Mouse (Mus musculus): ENCODE data around the gene Akr1d1. TPM values are rescaled to one million over a fixed set of nuclear protein-coding genes. Genes with fewer than 3 reads are reported as not detected.

The Akr1d1 gene
- polyA plus RNA-seq (2017; shearing (Covaris generic)): not detected

DNA sequence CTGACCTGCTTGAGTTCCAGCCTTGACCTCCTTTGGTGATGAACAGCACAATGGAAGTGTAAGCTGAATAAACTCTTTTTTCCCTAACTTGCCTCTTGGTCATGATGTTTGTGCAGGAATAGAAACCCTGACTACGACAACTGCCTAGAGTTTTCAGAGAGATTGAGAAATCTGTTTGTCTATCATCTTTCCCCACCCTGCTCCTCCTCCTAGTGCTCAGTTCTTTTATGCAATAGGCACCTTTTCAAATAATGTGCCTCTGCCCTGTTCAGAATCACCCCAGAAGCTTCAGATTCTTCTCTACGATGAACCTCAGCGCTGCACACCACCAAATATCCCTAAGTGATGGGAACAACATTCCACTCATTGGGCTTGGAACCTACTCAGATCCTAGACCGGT is at the start of gene Akr1d1:
Gene Akr1d1 (plus strand): TSS at position 234 of the 400 bp plus-strand sequence.
- ATAC-seq: no peak

DNA sequence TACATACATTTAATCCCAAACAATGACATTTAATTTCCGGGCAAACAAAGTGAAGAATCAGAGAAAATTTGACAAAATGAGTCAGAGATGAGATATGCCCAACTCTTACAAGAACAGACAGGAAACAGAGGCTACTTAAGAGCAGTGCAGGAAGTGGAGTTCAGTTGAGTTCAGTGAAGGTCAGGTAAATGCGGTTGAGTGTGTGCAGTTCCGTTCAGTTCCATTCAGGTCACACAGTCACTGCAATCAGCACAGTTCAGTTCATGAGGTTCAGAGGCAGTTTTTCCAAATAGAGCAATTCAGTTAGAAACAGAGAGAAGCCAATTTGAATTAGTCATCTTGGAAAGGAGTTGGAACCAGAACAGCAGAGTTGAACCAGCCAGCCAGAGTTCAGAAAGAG is 48.8 kb upstream of the Akr1d1 start:
- ATAC-seq: peak; percentile 100

DNA sequence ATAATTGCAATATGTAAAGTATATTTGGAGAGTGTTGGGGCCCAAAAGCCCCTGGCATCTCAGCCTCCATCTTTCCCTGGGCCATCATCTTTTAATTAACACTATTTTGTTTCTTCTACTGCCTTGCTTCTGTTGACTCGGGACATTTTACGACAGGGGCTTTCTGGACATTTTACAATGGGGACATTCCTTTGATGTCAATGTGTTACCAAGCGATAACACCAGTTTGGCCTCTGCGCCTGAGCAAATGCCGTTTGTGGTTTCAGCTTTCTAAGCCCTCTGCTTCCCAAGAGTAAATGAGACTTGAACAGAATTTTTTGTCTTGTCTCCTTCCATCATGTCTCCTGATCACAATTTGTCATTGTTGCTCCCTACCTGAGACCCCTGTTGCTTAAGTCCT is 46.7 kb upstream of the Akr1d1 start:
- ATAC-seq: no peak

DNA sequence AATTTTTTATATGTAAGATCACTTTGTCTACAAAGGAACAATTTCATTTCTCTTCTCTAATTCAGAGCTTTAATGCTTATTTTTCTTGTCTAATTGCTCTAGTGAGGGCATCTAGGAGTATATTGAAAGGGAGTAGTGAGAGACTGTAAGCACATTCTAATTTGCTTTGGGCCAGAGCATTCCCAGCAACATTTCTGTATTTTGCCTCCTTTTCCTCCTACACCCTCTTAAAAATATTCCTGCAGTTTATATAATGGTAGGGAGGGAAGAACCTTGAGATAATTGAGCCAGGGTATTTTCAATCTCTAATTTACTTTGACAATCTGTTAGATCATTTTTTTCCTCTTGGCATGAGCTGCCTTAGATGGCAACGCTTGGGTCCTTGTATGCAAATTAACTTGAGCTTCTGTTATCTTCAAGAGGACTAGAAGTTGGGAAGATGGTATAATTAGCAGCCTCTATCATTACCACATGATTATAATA is 45.3 kb upstream of the Akr1d1 start:
- ATAC-seq: no peak

DNA sequence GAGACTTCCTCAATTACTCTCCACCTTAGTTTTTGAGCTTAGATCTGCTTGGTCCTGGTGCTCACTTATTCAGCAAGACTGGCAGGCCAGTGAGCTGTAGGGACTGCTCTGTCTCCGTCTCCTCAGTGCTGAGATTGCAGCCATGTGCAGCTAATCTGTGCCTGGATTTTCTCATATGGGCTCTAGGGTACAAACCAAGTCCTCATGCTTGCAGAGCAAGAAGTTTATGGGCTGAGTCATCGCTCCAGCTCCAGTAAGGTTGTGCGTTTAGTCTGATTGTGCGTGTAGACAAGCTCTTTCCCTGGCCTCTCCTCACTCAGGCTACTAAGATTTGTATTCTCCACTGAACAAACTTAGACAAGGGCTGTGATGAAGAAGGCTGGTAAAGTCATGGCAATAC is 43.5 kb upstream of the Akr1d1 start:
- ATAC-seq: no peak

DNA sequence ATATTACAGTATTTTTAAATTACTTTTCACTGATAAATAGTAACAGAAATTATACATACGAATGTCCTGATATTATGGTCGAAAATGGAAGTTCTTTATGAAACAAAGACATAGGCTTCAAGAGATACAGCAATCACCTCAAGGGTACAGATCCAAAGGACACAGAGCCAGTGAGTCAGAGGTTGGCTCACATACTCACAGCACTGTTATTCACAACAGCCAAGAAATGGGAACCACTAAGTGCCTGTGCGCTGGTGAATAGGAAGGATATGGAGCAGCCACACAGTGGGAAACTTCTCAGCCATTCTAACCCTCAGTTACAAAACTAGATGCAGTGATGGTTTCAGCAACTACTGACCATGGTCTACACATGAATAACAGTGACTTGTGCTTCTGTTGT is 37.7 kb upstream of the Akr1d1 start:
- ATAC-seq: no peak

DNA sequence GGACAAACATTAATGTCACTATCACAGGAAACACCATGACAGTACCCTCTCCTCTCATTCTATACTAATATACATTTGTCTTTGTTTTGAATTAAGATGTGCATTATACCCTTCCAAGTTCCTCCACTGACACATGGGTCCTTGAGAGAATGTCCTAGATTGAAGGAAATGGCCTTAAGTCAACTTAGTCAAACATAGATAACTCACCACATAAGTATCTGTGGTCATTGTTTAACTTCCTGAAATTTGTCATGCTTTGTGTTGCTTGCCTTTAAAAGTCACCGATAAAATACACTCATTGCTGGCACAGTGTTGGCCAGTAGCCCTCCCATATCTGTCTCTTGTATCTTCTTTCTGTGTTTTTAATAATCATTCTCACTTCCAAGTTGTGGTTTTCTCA is 35.0 kb upstream of the Akr1d1 start:
- ATAC-seq: no peak

DNA sequence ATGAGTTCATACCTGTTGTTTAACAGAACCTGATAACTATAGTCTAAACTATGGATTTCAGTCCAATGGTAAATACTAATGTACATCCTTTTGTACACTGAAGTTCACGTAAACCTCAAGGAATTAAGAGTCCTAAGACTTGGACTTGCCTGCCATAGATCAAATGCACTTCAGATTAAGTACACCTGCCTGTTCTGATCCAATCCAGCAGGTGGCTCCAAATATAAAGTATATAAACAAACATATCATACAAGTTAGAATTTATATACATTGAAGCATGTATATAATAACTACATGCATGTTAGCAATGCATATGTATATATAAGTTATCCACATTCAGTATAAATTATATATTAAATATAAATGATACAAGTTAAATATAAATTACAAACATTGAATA is 33.1 kb upstream of the Akr1d1 start:
- ATAC-seq: no peak

DNA sequence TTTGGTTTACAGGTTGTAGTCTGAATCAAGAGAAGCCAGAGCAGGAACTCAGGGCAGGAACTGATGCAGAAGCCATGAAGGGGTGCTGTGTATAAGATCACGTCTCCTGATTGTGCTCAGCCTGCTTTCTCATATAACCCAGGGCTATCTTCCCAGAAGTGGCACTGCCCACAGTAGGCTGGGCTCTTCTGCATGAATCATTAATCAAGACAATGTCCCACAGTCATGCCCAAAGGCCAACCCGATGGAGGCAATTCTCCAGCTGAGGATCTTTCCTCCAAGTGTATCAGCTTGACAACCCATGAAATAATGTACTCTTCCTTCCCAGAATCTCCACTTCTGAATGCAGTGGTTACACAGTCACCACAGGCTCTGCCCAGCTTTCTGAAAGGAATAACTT is 24.4 kb upstream of the Akr1d1 start:
- ATAC-seq: no peak

DNA sequence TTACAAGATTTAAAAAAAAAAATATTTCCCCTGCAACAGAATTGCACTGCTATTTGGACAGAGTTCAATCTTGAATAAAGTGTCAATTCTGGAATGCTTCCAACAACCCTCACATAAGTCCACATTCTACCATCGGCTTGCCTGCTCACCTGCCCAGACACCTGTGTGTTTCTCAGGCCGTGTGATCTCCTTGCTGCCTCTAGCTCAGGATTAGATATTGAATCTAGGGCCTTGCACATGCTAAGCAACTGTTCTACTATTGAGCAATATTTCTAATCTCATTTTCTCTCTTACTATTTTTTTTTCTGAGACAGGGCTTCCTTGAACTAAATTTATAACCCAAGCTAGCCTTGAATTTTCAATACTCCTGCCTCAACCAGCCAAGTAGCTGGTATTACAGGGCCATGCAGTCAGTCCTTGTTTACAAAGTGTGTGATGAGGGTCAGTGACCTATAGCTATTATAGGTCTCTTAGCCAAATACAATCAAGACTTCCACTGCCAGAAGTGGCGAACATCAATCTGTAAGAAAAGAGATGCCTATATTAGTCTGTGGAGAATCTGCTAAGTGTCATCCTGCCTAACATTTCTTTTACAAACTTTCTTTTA is 23.0 kb upstream of the Akr1d1 start:
- no peak for ATAC-seq

DNA sequence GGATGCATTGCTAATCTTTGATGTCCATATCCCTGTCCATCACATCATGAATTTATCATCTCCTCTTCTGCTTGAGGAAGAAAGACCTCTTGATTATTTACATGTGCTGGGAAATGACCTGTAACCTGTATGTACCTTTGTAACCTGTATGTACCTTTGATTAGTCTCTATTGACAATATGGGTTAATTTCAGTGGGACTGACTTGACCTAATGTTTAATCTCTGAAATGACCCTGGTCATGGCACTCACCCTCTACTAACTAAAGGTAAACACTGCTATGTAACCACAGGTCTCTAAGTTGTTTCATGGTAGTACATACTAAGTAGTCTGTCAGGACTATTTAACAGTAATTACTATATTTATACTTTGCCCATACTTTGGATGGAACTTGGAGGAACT is 19.2 kb upstream of the Akr1d1 start:
- ATAC-seq: no peak

DNA sequence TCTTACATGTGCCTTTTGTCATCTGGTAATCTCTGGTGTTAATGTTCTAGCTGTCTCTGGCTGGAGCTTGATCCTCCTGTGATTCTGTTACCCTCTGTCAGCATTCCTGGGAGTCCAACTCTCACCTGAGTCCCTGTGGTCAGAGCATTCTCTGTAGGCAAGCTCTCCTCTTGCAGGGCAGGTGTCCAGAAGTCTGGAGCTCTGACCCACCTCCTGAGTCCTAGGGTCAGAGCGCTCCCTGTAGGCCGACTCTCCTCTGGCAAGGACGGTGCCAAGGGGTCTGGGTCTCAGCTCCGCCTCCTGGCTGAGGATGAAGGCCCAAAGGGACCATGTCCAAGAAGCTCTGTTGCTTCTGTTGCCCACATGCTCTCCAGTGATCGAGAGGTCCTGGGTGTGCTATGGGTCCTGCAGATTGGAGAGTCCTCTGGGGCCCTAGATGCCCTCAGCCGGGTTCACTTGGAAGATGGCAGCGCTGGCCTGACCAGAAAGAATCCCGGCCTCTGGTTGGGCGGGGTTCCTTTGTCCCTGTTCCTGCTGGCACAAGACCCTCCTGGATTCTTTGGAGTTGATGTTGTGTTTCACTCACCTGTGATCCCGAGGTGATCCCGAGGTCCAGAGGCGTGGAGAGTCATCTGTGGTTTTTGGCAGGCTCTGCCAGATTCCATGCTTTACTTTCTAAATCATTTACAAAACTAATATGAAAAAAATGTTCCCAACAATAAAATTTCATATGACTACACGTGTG is 9.2 kb upstream of the Akr1d1 start:
- no peak for ATAC-seq

DNA sequence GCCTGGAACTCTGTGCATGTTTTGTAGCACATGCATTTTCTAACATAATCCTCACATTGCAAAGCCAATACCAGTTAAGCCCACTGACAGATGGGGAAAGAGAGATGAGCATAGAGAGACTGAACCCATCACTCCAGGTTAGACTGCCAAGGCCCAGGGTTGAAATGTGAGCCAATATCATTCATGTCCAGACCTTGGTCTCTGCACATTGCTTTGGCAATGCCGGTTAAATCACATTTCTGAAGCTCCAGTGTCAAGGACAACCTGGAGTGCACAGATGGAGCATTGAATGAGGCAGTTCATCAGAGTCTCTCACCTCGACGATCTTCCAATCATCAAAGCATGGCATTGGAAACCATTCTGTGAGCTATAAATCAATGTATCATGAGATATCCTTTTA is 2.1 kb downstream of the Akr1d1 start:
- no peak for ATAC-seq

DNA sequence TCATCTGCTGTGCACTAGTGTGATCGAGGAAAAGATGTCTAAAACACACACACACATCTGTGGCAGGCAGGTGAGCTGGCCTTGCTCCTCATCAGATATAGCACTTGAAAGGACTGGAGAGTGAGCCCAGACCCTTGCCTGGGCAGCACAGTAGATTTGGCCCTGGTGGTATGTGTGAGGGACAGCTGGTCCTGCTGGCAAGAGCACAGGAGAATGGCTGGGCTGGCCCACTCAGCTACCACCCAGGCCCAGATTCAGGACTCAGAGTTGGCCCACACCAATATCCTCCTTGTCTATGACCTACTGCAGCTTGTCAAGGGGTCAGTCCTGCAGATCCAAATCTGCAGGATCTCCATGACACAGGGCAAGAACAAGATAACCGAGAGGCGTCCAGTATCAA is 6.9 kb downstream of the Akr1d1 start:
- ATAC-seq: no peak

DNA sequence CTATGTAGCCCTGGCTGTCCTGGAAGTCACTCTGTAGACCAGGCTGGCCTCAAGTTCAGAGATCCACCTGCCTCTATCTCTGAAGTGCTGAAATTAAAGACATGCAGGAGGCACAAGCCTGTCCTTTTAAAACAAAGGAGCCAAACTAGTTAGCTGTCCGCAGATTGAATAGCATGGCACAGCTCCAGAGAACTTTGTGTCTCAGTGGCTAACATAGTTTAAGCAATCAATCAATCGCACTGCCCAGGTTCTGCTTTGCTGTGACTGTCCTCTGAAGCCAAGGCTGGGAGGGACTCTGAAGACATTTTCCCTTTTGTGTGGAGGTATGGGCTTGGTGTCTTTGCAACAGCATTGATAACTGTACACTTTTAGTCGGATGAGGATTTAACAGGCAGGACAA is 7.8 kb downstream of the Akr1d1 start:
- ATAC-seq: no peak

DNA sequence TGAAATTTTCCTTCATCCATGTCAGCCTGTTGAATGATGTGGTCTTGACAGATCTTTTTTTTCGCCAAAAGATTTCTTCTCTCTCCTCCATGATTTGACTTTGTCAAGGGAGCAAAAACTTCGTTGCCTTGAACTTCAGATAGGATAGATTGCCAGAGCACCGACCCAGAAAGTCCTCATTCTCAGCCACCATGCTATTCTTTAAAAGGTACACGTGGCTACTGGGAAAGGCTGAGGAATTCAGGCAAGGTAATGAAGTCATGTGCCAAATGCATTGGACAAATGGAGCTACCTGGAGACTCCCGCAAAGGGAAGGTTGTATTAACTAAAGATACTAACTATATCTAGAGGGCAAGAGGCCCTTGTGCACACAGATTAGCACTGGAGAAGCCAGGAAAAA is 8.8 kb downstream of the Akr1d1 start:
- ATAC-seq: no peak

DNA sequence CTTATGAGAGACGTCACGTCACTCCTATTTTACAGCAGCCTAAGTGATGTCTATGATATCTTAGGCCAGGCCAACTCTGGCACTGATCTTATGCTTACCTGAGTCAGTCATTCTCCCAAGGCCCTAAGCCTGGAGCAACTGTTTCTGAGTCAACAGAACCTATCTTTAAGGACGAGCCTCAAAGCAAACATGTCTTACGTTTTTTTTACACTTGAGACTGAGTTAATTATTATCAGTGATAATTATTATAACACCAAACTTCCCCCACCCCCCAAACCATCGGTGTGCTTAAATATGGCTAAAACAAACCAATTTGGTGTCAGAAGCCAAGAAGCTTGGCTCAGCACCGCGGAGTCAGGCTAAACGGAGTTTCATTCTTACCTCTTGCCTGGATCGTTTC is 9.4 kb downstream of the Akr1d1 start:
- no peak for ATAC-seq

DNA sequence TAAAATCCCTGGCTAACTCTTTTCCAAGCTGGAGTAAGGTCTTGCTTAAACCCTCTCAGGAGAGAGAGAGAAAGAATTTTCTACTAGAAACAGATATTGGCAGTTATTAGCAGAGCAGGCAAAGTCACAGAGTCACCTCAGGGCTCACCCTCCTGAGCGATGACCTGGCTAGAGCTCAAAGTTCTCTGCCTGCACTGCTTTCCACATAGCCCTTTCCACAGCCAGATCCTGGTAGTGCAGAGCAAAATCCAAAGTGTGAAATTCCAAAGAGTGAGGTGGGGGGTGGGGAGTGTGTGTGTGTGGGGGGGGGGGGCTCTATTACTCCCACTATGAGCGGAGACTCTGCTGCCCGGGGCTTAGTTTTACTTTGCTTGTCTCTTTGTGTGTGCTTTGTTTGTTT is 10.1 kb downstream of the Akr1d1 start:
- ATAC-seq: no peak

DNA sequence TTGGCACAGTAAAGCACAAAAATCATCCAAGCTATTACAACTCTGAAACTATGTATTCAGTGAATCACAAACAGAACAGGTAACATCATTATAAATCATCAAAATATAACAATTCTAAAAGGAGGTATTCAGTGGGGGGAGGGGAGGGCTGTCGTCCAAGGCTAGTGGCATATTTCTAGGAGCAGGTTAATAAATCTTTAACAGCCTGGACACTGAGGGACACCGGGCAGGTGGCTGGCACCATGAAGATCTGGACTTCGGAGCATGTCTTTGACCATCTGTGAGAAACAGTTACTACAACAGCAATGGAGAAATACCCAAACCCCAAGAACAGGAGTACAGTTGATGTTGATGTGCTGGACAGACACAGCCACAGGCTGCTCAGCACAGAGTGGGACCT is 11.2 kb downstream of the Akr1d1 start:
- no peak for ATAC-seq

DNA sequence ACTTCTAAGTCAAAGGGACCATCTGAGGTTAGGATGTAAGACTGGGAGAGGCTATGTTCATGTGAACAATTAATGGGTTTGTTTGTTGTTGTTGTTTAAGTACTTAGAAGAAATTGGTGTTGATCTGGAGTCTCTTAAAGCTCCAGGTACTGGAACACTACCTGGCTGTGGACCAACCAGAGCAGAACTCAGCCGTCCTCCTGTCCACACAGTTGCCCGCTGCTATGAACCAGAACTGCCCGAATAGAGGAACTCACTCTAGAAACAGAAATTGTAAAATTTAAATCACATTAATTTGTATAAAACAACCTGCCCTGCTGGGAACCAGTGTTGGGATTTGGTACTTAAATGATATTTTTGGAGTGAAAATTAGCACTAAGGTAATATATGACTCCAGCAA is 12.2 kb downstream of the Akr1d1 start:
- no peak for ATAC-seq

DNA sequence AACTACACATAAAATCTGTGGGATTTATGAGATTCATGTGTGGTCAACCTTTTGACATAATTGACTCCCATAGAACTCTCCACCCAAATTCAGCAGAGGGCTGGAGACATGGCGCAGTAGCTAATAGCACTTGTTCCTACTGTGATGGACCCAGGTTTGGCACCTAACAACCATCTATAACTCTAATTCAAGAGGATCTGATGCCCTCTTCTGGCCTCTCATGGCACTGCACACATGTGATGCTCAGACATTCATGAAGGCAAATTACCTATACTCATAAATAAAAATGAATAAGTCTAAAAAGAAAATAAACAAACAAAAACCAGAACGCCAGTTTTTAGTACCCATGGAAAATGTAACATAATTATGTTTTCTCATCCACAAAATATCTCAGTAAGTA is 22.8 kb downstream of the Akr1d1 start:
- no peak for ATAC-seq

DNA sequence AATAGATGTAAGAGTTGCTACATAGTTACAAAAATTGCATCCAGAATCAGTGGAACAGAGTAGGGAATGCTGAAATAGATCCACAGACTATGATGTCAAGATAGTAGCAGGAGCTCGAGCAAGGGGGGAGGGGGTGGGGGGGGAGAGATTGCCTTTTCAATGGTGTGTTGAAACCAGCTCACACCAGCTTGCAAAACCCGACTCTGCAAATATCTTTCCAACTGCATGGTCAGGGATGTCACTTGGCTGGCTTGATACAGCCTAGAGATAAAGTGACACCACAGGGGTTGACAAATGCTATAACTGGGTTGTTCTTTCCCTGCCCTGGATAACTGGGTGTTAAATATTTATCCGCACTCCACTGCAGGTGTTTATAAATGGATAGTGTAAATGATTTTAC is 24.0 kb downstream of the Akr1d1 start:
- ATAC-seq: no peak

DNA sequence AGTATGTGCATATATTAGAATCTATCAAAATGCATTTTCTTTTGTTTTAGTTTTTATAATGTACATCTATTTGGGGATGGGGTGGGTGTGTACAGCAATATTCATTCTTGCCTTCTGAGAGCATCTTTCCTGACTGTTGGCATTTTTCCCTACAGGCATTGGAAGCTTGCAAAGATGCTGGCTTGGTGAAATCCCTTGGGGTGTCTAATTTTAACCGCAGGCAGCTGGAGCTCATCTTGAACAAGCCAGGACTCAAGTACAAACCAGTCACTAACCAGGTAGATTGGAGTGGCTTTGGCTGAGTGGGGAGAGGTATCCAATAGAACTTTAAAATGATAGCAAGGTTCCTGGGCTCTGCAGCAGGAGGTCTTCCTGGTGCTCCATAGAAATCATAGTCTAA is 24.4 kb downstream of the Akr1d1 start:
- ATAC-seq: no peak

DNA sequence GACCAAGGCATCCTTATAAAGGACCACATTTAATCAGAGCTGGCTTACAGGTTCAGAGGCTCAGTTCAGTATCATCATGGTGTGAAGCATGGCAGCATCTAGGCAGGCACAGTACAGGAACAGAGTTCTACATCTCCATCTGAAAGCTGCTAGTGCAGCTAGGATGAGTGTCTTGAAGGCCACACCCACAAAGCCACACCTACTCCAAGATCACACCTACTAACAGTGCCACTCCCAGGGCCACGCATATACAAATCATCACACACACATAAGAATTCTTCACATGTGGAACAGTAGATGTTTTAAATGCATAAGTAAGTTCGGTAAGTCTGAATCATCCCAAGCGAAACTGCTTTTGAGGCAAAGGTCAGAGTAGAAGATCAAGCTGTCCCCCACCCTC is 33.9 kb downstream of the Akr1d1 start:
- ATAC-seq: peak; percentile 32

DNA sequence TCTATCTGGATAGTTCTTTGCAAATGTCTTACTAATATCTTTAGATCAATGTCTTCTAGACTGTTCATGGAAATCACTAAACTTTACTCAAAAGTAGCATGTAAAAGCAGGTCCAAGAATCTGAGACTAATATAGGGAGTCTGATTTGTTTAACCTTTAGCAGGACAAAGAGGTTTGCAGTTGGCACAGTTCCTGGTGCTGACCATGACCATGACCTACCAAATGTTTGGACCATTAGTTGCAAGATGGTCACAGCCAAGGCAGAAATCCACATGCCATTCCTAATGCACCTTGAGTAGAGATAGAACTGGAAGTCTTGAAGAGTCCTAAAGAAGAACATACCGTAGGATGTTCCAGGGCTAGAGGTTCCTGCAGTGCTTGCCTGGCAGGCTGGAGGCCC is 37.4 kb downstream of the Akr1d1 start:
- no peak for ATAC-seq
